Mouse (Mus musculus): ENCODE results near the gene Gm9046. TPM values are rescaled to one million over a fixed set of nuclear protein-coding genes. Genes with fewer than 3 reads are reported as not detected.

Gm9046 gene
- total RNA-seq (2023): not detected in 2 replicates

GRCm38 (mm10) chr10:118343155-118343554 lies at the start of gene Gm9046:
TSS of gene Gm9046 (minus strand) at chr10:118343255.

GRCm38 (mm10) chr10:118354005-118354404 lies 10.9 kb upstream of the Gm9046 start, which contains the start of gene Gm9049:
TSS of gene Gm9049 (minus strand) at chr10:118354105.

DNA sequence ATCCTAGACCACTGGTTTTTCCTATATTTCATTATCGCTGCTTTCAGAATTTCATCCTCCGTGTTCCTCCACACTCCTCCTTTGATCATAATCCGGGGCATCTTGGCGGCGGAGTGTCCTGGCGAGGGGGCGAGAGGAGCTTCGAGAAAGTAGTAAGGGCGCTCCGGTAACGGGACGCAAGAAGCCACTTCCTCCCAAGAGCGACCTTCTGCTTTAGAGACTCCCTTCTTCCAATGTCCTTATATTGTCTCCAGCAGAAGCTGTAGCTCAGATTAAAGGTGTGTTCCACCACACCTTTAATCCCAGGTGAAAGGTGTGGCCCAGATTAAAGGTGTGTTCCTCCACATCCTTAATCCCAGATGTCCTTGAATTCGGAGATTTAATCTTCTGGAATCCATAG lies 5.5 kb upstream of the Gm9046 start, which contains the start of gene Gm9048:
Gene Gm9048, minus strand, starts transcription at position 101 of the 400 bp plus-strand sequence.

DNA sequence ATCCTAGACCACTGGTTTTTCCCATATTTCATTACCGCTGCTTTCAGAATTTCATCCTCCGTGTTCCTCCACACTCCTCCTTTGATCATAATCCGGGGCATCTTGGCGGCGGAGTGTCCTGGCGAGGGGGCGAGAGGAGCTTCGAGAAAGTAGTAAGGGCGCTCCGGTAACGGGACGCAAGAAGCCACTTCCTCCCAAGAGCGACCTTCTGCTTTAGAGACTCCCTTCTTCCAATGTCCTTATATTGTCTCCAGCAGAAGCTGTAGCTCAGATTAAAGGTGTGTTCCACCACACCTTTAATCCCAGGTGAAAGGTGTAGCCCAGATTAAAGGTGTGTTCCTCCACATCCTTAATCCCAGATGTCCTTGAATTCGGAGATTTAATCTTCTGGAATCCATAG lies 5.3 kb downstream of the Gm9046 start, which contains the start of gene Gm9045:
Gene Gm9045, minus strand, starts transcription at position 101 of the 400 bp plus-strand sequence.

GRCm38 (mm10) chr10:118332308-118332707 lies 10.7 kb downstream of the Gm9046 start, which contains the start of gene Gm9044:
TSS of gene Gm9044 (minus strand) at chr10:118332408.

DNA sequence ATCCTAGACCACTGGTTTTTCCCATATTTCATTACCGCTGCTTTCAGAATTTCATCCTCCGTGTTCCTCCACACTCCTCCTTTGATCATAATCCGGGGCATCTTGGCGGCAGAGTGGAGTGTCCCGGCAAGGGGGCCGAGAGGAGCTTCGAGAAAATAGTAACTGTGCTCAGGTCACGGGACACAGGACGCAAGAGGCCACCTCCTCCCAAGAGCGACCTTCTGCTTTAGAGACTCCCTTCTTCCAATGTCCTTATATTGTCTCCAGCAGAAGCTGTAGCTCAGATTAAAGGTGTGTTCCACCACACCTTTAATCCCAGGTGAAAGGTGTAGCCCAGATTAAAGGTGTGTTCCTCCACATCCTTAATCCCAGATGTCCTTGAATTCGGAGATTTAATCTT lies 16.2 kb downstream of the Gm9046 start, which contains the start of gene Gm9040:
Gene Gm9040, minus strand, starts transcription at position 101 of the 400 bp plus-strand sequence.

GRCm38 (mm10) chr10:118294938-118295337 lies 48.1 kb downstream of the Gm9046 start, which contains the start of gene Iltifb:
TSS of gene Iltifb (minus strand) at chr10:118295038.

Other genes with a start within 250 kb of the Gm9046 start
- 10.0 and 18.6 TPM in 2 replicates for gene Mdm1, start 201.4 kb downstream of the Gm9046 start, total RNA-seq (2023)
- gene Il22, start 138.3 kb downstream of the Gm9046 start, total RNA-seq (2023): not detected in 2 replicates
- 0.50 and 0.76 TPM in 2 replicates for gene Gm32717, start 102.5 kb downstream of the Gm9046 start, total RNA-seq (2023)
- 0.50 and 0.76 TPM in 2 replicates for gene Gm32802, start 84.6 kb downstream of the Gm9046 start, total RNA-seq (2023)
- not detected in 2 replicates for gene Iltifb, start 48.2 kb downstream of the Gm9046 start, total RNA-seq (2023)
- not detected in 2 replicates for gene Gm9040, start 16.3 kb downstream of the Gm9046 start, total RNA-seq (2023)
- not detected in 2 replicates for gene Gm9044, start 10.8 kb downstream of the Gm9046 start, total RNA-seq (2023)
- gene Gm9045, start 5.4 kb downstream of the Gm9046 start, total RNA-seq (2023): not detected in 2 replicates
- not detected in 2 replicates for gene Gm9048, start 5.4 kb upstream of the Gm9046 start, total RNA-seq (2023)
- gene Gm9049, start 10.8 kb upstream of the Gm9046 start, total RNA-seq (2023): not detected in 2 replicates
- not detected in 2 replicates for gene Ifng, start 97.8 kb upstream of the Gm9046 start, total RNA-seq (2023)